Mouse (Mus musculus): ENCODE results near the gene Nudt9.

Nudt9 gene

DNA sequence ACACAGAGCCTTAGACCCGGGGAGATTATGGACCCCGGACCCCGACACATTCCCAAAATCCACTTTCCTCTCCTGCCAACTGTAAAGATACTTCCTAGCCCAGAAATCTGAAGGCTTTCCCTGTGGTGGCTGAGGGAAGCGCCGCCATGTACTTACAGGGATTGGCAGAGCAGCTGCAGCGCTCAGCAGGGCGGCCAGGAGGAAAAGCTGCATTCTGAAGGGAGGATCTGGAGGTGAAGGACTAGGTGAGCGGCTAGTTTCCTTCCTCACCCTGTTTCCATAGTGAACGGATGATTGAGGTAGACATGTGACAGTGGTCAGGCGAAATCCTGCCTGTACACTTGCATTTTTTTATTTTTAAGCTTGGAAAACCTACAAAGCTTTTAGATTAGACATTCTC is 30.3 kb downstream of the Nudt9 start:
- peak; percentile 35 for DNase-seq (ENCODE audit: low read depth, low spot score)

DNA sequence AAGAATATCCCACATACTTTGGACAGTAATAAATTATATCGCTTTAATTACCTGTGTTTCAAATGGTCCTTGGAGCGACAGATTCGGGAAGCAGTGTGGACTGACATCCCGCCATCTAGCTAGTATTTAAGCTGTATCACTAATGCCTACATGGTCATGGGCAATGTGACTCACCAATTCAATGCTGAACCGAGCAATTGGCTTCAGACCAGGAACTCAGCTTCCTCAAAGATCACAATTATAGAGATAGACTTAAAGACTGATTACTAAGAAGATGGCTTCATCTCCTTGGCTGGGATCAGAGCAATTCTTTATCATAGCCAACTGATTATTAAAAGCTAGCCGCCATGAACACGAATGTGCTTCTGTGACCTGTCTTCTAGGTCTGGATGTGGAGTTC is 31.4 kb downstream of the Nudt9 start, which contains the start of gene Gm17660:
Gm17660 (minus strand) TSS at position 101 of the 400 bp plus-strand sequence.
- DNase-seq (ENCODE audit: low read depth, low spot score): no peak

DNA sequence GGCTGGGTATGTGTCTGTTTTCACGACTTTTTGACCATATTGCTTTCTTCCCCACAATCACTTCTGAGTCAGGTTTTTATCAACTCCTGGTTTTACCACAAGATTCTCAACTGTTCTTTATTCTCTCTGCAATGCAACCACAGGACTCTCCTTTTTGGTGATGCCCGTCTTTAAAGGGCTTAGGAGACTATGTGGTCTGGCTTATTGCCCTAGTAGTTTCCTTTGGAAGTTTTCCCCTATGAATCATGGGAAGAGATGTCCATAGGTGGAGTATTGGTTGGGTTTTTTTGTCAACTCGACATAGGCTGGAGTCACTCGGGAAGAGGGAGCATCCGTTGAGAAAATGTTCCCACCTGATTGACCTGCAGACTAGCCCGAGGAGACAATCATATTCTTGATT is 34.6 kb downstream of the Nudt9 start:
- DNase-seq (ENCODE audit: low read depth, low spot score): no peak

DNA sequence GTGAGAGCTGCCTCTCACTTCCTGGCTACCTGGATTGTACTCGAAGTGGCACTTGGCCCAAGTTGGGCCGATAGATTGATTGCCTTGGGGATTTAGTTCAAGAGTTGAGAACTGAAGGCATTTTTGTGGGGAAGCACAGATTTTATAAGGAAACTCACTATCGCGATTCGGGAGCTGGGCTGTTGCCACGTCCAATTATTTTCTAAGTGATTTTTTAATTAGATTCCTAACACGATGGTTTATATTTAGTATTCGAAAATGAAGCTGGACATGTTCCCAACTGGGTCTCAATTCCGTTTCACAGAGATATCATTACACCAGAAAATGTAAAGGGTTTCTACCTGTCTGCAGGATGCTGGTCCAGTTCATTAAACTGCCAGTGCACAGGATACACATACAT is 39.3 kb downstream of the Nudt9 start:
- peak; percentile 18 for DNase-seq (ENCODE audit: low read depth, low spot score)

DNA sequence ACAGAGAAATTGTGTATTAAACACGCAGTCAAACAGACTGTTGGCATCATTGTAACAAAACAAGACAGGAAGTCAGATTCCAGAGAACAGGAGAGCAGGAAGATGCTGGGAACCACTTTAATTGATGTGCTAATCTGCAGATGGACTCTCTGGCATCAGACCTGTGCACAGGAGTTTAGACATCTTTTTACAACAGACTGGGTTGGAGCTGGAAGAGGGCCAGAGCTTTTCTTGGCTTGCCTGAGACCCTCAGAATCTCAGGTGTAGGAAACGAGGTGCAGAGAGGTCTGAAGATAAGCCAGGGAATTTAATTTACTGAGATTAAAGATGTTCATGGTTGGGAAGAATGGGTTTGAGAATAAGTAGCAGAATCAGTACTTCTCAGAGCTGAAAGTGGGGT is 43.6 kb downstream of the Nudt9 start:
- no peak for DNase-seq (ENCODE audit: low read depth, low spot score)

DNA sequence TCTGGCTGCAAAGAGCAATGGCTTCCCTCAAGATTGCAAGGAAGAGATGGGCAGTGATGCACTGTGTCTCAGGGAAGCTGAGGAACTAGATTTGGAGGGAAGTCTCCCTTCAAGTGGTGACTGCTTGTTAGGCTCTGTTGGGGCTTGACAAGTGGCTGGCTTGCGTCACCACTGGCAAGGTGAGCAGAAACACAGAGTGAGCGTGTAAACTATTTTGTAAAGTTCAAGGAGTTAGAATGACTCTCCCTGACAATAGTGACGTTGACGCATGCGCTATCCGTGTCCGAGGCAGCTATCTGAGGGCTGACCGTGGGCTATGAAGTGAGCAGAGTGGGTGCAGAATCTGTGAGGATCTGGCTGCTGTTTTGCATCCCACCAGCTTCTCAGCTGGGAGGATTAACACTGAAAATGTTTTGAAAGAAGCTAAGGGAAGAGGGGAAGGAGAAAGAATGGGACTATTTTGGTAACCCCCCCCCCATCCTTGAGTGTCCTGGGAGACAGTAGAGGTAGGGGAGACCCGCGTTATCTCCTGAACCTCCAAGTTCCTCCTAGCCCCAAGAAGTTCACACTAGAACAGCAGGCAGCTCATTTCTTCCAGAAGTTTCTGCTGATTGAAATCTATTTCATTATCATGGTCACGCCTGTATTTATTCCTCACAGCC is 49.4 kb downstream of the Nudt9 start:
- DNase-seq (ENCODE audit: low read depth, low spot score): no peak

DNA sequence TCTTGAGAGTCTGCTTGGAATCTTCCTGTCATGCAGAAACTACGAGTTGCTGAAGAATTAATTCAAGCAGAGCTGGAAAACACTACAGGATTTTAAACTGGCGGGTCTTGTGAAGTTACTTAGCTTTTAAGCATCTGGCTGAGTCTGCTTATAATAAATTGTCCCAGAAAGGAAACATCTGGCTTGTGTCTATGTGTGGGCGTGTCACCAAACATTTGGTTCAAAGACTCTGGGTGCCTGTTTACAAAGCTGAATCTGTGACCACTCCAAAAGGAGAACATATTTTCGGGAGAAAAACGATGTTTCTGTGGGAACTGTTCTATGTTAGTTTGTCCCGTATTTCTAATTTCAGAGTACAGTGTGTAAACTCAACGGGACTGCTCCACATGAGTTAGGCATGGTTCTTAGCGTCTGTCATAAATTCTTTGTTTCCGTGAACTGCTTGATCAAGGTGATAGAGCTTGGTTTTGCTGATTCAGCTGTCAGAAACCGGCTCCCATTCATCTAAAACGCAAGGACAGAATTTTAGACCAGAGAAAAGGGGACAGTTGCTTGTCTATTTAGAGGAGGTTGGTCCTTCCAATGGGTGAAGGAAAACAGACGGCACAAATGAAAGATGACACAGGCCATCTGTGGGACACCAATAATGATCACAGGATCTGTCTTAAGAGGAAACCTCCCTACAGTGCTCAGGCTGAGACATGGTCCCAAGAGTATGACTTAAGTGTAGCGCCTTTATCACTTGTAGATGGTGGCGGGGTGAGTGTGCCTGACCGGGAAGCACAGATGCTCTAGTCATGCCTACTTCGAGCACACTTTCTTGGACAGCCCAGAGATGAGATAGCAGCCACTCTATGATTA is 50.2 kb downstream of the Nudt9 start:
- DNase-seq (ENCODE audit: low read depth, low spot score): peak; percentile 22

DNA sequence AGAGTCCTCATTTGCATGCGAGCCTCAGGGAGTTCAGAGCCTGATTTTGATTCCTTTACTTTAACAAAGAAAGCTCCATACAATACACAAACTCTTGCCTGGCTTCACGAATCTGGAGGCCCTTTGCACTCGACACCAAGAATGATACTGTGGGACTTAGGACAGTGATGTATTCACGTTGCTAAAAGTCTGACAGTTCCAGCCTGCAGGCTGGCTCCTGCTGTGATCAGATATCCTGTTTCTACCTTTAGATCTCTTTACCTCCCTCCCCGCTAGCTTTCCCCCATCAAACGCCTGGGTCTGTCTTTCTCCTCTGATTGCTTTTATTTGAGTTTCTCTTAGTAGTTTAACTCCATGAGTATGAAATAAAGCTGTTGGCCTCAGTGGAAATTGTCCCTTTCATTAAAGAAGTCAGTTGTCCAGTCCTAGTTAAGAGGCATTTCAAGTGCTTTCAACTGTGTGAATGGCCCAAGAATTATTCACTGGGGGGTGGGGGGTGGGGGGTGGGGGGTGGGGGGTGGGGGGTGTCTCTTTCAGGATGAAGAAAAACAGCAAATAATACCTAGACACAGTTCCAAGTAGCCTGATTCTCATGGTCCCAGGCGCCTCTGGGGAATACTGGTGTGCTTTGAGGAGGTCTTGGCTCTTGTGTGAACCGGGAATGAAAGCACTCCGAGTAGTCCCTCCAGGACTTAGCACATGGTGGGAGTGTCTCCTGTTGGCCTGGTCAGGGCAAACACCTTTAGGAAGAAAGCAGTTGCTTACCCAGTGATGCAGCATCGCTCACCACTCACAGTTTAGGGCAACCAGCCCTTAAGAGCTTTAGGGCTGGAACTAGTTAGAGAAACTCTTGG is 55.8 kb downstream of the Nudt9 start:
- DNase-seq (ENCODE audit: low read depth, low spot score): no peak

DNA sequence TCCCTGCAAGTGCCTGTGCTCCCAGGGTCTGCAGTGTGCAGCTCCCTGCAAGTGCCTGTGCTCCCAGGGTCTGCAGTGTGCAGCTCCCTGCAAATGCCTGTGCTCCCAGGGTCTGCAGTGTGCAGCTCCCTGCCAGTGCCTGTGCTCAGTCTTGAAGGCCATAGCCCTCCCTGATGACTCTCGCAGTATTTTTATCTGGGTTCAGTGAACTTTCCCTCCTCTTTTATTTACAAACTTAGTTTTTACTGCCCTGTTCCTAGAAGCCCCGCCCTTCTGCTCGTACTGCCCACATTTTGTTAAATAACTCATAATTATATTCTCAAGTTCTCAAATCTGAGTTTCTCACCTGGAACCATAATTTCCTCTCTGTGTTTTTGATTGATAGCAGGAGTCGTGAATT is 57.1 kb downstream of the Nudt9 start:
- no peak for DNase-seq (ENCODE audit: low read depth, low spot score)

DNA sequence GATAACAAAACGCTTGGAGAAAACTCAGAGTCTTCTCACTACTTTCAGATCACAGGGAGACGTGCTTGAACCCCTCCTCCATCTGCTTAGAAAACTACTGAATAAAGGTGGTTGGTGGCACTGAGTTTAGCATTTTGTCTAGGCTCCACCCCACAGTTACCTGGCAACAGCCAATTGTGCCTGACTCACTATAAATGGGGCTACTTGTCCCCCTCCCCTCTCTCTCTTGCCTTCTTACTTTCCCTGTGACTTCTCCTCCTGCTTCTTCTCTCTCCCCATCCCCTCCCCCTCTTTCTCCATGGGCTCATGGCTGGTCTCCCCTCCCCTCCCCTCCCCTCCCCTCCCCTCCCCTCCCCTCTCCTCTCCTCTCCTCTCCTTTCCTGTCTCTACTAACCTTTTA is 58.0 kb downstream of the Nudt9 start:
- DNase-seq (ENCODE audit: low read depth, low spot score): no peak

DNA sequence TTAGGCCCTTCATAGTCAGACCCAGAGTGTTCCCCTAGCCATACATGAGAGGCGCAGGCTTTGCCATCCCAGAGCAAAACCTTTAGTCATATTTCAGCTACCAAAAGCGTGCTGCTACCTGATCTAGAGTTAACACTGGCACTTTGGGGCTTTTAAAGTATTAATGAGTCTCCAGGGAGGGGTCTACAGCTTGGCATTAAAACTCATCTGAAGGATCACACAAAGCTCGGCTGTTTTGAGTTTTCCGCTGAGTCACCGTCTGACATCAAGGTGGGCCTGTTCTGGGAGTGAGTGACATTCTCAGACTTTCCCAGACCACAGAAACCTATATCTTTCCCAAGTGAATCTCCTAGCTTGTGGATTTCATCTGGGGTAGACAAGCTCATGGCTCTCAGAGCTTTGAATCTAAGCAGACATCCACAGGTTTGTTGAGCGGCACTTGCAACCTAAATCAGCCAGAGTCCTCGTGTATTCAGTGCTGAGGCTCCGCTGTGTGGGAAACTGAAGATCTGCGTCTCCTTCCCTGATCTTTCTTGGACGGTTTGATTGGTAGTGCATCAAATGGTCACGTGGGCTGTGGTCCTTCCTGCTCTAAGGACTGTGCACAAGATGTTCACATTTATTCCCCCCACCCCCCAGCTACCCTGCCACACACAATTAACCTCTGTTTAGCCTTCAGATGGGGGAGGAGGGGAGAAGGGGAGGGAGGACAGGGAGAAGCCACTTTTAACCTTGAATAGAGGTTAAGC is 62.2 kb downstream of the Nudt9 start:
- peak; percentile 60 for DNase-seq (ENCODE audit: low read depth, low spot score)

DNA sequence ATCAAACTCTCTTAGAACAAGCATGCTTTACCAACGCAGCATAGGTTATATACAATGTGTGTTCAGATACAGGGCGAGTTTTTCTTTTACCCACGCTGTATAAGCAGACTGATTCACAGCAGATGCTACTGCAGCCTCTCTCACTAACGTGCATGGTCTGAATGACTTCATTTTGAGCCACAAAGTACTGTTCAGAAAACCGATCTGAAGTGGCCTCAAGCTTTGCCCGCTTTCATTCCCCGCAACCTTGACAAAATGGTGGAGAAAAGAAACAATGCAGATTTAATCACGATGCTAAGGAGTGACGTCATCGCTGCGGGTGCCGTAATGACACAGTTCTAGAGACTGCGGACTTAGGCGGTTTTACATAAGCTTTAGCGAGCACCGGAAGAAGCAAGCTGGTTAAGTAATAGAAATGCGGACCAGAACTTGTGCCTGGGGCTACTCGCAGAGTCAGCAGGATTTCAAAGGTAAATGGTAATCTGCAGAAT is 62.8 kb downstream of the Nudt9 start:
- peak; percentile 91 for DNase-seq (ENCODE audit: low read depth, low spot score)

DNA sequence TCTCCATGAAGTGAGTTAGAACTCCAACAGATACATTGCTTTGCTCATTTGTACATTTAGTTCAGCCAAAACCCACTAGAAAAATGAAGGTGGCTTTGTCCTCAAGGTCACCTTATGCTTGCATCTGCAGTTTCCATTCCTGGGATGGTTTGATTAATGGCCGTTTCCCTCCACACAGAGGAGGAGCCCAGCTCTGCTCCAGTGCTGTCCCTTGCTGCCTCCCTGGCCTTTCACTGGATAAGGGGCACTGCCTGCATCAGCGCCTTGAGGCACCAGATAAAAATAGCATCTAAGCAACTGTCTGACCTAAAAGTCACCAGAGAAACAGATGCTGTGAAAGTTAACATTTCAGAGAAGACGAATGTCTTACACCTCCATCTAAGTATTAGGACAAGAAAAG is 63.4 kb downstream of the Nudt9 start:
- DNase-seq (ENCODE audit: low read depth, low spot score): peak; percentile 56

DNA sequence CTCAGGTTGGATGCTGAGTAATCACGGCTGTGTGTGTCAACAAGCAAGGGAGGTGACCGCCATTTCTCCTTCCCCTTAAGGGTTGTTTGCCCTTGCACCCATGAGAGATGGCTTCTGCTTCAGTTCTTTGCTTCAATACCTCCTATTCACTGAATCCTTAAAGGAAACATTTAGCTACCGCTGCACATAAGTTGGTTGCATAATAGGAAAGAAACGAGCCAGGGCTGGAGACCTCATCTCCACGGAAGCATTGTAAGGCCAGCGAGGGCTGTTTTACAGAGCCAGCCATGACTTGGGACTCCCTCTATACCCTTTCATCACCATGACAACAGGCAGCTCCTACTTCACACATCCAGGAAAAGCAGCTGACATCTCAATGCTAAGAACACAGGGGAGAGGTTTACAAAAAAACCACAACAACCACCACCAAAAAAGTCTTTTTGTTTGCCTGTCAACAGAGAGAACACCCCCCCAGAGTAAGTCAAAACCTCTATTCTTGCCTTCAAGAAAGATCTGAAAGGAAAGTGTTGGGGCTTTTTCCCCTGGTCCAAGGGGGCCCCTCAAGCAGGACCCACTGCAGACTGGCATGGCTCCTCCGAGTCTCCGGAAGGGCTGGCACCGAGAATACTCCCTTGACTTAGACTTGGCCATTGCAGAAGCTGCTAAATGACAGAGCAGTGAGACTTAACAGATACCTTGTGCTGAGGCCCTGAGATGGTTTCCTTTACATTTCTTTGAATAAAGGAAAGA is 64.2 kb downstream of the Nudt9 start:
- peak; percentile 83 for DNase-seq (ENCODE audit: low read depth, low spot score)

DNA sequence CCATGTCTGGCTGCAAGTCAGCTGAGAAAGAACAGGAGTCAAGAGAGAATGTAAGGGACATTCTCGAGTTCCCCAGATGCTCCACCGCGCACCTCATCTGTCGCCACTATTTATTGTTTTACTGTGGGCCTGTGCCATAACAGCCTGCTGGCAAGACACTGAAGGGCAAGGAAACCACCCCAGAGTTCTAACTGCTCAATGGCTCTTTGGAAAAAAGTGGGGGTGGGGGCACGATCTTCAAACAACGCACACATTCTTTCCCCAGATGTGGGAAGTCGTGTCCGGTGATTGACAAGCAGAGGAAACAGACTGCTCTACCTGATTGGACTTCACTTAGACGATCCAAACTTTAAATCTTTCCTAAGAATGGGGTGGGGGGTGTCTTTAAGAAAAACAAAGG is 65.9 kb downstream of the Nudt9 start:
- DNase-seq (ENCODE audit: low read depth, low spot score): peak; percentile 46

DNA sequence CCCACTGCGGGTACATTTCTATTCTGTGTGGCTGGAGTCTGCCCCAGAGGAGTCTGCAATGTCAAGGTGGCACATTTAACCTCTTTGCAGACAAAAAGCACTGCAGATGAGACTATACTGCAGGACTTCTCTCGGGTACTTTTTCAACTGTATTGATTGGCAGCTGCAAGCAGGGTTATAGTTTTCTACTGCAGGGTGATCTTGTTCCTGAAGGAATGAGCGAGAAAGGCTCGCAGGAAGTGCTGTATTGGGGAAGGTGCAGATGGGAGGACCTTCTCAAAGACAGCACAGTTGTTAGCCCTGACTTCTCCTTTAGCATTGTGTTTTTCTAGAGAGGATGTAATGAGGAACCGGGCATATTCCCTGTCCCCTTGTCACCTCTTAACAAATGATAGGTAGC is 66.4 kb downstream of the Nudt9 start:
- peak; percentile 66 for DNase-seq (ENCODE audit: low read depth, low spot score)

DNA sequence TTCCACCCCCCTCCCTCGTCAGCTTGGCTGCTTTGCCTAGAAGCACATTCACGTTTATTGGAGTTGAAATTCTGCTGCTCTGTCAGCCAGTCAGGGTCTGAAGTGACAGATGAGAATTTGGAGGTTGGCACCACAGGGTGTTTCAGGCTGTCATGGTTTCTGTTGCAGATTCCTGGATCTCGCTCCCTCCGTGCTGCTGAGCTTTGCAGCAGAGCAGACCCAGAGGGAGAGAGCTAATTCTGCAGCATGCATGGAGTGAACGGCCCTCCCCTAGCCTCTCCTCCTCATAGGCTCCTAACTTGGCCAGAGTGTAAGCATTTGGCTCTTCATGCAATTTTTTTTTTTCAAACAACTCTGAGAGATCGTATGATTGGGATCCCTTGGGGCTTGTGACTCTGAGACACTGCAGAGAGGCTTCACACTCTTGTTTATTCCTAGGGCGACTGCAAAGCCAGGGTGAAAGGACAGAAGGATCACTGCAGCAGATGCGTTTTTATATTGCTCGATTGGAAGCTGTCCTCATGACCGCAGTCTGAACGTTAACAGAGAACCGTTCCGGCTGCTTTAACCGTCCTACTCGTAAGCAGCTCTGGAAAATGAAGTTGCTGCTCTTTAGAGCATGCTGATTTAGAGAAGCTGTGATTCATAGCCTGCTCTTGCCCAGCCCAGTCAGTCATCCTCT is 67.5 kb downstream of the Nudt9 start, which contains the start of gene Sparcl1:
Sparcl1 (minus strand) TSS at position 243 of the 682 bp plus-strand sequence.
- DNase-seq (ENCODE audit: low read depth, low spot score): peak; percentile 86

All from brain, adult 2 months (tissue).